Mouse (Mus musculus): ENCODE results near the gene Tlk2. TPM values are rescaled to one million over a fixed set of nuclear protein-coding genes. Genes with fewer than 3 reads are reported as not detected.
"Not testable (repeated sequence)": the region's sequence is repeated elsewhere in the genome, so short reads cannot be mapped to it uniquely, and the experiment has no call there.

Gene Tlk2
- 10 to 100 TPM; 45.8 to 46.2 TPM for total RNA-seq (2021)
- long read RNA-seq, transcript Tlk2-204 (22 exons, 3,699 nt): major isoform, 30 of 39 reads
- long read RNA-seq, partial matches to known transcripts: 1 of 39 reads
- long read RNA-seq, other reads (novel, unspliced or antisense): 6 of 39 reads

DNA sequence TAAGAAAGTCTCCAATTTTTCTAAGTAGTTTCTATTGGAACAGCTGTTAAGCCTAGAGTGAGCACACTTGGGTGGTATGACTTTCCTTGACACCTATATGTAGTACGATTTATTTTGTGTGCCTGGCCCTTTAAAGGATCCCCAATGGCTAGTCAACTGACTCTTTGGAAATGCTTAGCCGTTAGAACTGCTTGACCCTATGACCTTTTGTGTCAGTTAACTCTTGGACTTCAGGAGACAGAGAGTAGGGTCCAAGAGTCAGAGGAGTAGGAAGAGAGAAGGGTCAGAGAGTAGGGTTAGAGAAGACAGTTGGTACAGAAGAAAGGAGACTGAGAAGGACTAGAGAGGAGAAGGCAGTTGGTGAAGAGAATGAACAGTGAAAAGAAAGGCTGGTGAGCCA lies at the start of gene Tlk2:
Gene Tlk2, plus strand, starts transcription at position 292 of the 400 bp plus-strand sequence.
- no peak for DNase-seq (ENCODE audit: low spot score in 2 of 2)

DNA sequence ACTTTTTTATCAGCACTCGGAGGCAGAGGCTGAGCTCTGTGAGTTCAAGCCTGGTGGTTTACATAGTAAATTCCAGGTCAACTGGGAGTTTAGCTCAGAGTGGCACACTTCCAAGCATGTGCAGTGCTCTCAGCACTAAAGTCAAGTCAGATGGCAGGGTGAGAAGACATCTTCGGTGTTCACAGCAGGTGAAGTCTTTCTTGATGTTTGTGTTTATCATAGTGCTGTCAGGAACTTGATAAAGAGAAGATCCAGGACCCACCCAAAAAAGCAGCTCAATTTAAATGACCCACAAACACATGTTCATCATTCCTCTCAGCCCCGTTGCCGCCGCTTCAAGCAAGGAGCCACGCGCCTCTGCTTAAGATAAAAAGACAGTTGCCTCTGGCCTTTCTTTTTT lies 42.9 kb upstream of the Tlk2 start:
- no peak for DNase-seq (ENCODE audit: low spot score in 2 of 2)

DNA sequence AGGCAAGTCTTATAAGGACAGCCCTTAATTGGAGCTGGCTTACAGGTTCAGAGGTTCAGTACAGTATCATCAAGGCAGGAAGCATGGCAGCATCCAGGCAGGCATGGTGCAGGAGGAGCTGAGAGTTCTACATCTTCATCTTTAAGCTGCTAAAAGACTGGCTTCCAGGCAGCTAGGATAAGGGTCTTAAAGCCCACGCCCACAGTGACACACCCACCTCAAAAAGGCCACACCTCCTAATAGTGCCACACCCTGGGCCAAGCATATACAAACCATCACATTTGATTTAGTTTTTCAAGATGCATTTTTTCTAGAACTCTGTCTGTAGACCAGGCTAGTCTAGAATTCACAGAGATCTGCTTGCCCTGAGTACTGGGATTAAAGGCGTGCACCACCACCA lies 41.4 kb upstream of the Tlk2 start:
- not testable (repeated sequence) for DNase-seq (ENCODE audit: low spot score in 2 of 2)

DNA sequence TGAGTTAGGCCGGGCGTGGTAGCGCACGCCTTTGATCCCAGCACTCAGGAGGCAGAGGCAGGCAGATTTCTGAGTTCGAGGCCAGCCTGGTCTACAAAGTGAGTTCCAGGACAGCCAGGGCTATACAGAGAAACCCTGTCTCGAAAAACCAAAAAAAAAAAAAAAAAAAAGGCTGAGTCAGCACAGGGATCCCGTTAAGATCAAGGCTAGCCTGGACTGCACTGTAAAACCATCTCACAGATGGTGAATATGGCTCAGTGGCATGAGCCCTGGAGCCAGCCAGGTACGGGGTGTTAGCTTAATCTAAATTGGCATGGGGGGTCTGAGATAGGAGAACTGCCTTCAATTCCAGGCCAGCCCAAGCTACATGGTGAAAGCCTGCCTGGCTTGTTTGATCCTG lies 38.1 kb upstream of the Tlk2 start:
- DNase-seq (ENCODE audit: low spot score in 2 of 2): not testable (repeated sequence)

DNA sequence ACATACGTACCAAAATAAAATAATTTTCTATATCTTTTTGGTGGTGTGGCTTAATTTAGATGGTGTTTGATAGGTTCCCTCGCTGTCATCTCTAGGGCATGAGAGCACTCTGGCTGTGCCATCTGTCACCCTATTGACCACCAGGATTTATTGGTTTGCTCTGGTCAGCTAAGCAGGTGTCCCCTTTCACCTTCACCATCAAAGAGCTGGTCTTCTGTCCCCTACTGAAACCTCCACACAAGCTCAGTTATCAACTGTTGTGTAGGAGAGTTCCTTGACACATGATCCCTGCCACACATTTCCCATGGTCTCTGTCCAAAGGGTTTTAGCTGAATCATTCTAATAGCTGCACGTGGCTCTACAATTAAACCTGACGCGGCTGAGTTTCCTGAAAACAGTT lies 37.5 kb upstream of the Tlk2 start:
- no peak for DNase-seq (ENCODE audit: low spot score in 2 of 2)

DNA sequence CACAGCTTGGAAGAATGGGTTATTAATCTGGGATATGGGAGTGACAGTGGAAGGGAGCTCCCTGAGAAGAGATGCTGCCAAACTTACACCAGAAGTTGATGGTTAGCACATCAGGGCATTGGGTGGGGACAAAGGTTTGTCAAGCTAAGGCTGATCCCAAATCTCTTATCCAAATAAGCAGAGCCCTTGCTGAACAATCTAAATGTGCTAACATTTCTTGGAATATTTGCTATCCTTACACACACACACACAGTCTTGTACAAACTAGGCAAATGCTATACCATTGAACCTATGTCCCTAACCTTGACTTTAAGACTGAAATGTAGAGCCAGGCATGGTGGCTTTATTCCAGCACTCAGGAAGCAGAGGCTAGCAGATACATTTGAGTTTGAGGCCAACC lies 35.0 kb upstream of the Tlk2 start:
- no peak for DNase-seq (ENCODE audit: low spot score in 2 of 2)

DNA sequence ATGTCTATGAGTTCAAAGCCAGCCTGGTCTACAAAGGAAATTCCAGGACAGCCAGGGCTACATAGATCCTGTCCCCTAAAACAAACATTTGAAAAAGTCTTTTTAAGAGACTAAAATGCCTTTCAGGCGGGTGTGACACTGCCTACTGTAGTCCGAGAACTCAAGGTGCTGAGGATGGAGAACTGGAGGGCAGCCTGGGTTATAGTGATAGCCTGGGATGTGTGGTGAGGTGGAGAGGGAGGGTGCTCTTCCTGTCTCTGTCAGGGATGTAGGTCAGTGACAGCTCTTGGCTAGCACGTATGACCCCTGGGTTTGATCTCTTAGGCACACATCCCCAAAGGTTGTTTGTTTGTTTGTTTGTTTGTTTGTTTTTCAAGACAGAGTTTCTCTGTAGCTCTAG lies 34.5 kb upstream of the Tlk2 start:
- DNase-seq (ENCODE audit: low spot score in 2 of 2): no peak

DNA sequence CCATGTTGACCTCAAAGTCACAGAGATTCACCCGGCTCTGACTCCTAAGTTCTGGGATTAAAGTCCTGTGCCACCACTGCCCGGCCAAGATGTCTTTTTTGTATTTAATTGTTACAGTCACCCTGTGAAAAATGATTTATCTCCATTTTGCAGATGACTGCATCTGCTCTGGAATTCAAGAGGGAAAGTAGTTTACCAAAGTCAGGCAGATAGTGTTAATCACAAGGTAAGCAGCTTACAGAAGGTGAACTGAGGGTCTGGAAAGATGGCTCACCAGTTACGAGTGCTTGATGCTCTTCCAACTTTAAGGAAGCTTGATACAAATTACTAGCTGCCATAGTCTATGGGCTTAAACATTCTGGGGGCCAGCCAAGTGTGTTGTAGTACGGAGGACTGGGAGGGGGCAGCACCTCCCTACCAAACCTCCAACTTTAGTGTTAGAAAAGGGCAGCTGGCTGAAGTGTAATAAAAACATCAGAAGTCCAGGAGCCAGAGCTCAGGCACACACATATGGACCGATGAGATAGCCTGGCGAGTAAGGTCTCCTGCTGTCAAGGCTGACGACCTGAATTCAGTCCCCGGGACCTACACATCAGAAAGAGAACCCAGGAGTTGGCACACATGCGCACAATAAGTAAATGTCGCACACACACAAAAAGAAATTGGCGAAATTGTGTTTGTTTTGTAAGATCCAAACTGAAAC lies 33.9 kb upstream of the Tlk2 start:
- no peak for DNase-seq (ENCODE audit: low spot score in 2 of 2)

DNA sequence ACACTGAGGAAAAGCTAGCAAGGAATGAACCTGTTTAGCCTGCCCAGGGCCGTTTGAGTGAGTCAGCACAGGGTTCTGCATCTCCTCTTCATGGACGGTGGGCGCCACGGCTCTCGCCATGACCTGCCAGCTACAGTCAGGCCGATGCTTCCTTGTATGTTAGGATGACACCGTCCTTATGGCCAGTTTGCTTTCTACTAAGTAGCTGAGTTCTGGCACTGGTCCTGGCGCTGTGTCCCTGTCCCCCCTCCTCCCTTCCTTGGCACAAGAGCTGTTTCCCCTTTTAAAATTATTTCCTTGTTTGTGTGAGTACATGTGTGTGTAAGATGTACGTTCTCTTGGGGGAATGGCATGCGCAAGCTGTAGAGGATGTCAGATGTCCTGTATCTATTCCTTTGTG lies 33.4 kb upstream of the Tlk2 start:
- DNase-seq (ENCODE audit: low spot score in 2 of 2): no peak

DNA sequence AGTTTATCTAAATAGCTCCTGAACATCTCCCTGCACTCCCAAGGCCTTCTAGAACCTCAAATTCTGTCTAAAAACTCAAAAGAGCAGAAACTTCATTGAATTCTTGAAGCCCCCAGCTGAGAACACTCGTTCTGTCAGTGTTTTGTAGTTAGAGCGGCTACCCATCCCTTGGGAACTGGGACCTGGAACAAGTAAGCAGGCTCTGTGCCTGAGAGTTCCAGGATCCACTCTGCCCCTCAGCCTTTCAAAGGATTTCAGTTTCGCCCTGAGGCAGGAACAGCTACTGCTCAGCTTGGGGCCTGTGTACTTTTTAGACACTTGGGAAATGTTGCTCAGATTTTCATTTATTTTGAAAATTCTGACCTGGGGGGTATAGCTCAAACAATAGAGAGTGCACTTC lies 32.0 kb upstream of the Tlk2 start, which contains the start of gene Gm10842:
Gene Gm10842, plus strand, starts transcription at position 301 of the 400 bp plus-strand sequence.
- DNase-seq (ENCODE audit: low spot score in 2 of 2): no peak

DNA sequence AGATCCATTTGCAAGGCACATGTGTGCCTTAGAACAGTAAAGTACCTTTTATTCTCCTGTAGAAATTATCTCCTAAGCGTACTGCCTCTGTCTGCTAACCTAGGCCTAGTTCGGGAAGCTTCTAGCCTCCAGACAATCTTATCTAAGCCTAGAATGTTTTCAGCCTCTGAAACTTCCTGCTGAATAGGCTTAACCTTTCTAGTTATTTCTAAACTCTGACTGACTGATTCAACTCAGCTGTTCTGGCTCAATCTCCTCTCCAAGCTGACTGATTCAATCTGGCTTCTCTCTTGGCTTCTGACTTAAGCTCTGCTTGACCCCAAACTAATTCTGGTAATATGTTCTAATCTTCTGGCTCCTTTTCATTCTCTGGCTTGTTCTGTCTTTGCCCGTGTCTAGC lies 29.3 kb upstream of the Tlk2 start:
- no peak for DNase-seq (ENCODE audit: low spot score in 2 of 2)

DNA sequence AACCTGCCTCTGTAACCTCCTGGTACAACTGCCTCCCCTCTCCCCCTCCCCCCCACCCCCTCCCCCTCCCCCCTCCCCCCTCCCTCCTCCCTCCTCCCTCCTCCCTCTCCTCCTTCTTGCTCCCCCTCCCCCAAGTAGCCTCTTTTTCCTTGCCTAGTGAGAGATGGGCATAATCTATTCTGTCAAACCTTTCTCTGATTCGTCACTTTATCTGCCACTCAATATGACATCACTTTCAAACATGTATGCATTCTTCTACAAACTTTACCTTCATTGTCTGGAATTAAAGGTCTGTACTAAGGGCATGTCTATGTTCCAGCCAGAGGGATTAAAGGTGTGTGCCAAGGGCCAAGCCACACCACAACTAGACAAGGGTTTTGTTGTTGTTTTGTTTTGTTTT lies 28.8 kb upstream of the Tlk2 start:
- no peak for DNase-seq (ENCODE audit: low spot score in 2 of 2)

DNA sequence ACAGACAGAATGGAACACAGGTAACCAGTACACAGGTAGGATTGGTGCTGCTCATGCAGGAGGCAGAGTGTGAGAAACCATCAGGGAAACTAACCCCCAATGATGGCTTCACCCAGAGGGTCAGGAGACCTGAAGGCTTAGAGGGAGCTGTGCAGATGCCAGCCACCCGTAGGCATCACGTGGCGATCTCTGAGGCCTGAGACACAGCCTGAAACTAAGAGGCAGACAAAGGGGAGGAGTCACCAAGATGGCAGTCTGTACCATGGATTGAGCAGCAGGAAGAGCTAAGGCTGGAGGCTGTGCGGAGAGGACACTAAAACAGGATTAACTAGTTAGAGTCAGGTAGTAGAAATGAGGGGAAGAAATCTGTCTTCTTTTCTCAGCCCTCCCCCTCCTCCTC lies 27.9 kb upstream of the Tlk2 start:
- no peak for DNase-seq (ENCODE audit: low spot score in 2 of 2)

DNA sequence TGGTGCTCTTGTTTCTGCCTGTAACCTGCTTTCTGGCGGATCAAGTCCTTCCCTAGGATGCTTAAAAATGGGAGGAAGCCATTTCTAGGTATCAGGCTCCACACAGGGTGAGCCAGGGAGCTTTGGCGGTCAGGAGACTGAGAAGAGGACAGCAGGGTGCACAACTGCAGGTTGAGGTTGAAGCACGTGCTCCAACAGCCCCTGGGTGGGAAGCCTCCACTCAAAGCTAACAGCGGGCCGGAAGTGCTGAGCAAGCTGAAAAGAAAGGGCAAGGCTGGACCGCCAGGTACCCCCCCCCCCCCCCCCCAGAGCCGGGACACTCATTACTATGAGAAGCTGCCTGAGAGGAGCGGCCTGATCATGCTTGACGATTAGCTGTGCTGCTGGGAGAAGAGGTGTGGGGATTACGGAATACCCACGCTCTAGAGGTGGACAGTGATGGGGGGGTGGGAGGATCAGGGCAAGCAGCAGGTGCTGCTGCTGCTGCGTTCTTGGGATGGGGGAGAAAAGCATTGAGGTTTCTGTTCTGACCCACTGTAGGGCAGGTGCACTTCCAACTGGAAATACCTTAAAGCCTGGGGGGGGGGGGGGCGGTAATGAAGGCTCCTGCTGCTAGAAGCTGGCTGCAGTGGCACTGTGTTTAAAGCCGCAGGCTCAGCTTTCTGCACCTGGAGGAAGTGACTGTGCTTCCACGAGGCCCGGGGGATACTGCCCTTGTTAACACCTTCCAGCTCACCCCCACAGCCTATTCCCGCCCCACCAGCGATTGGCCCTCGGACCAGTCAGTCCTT lies 27.2 kb upstream of the Tlk2 start:
- no peak for DNase-seq (ENCODE audit: low spot score in 2 of 2)

DNA sequence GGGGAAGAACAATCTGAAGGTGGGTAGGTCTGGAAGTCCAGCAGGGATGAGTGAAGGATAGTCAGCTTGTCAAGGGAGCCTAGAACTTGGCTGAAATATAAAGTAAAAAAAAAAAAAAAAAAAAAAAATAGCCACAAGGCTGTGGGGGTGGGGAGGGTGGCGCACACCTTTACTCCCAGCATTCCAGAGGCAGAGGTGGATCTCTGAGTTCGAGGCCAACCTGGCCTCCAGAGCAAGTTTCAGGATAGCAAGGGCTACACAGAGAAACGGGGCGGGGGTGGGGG lies 26.6 kb upstream of the Tlk2 start:
- no peak for DNase-seq (ENCODE audit: low spot score in 2 of 2)

DNA sequence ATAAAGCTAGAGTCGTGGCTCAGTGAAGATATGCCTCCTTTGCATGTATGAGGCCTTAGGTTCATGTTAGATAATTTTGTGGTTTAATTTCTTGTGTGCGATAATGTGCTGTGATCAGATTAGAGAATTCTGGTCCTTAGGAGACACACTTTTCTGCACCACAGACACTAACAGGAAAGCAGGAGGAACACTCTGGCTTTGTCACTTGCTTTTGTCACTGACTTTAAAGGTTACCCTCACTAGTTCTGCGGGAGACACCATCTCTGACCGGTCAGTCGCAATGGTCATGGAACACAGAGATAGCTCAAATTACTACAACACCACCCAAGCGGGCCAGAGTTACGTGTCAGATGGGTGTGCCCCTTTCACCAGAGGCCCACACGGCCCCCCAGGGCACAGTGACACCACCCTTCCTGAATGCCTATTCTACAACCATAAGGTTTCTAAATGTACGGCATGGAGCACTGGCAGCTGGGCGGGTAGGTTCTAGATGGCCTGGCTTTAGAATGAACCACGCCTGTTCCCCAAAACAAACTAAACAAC lies 26.2 kb upstream of the Tlk2 start:
- DNase-seq (ENCODE audit: low spot score in 2 of 2): no peak

DNA sequence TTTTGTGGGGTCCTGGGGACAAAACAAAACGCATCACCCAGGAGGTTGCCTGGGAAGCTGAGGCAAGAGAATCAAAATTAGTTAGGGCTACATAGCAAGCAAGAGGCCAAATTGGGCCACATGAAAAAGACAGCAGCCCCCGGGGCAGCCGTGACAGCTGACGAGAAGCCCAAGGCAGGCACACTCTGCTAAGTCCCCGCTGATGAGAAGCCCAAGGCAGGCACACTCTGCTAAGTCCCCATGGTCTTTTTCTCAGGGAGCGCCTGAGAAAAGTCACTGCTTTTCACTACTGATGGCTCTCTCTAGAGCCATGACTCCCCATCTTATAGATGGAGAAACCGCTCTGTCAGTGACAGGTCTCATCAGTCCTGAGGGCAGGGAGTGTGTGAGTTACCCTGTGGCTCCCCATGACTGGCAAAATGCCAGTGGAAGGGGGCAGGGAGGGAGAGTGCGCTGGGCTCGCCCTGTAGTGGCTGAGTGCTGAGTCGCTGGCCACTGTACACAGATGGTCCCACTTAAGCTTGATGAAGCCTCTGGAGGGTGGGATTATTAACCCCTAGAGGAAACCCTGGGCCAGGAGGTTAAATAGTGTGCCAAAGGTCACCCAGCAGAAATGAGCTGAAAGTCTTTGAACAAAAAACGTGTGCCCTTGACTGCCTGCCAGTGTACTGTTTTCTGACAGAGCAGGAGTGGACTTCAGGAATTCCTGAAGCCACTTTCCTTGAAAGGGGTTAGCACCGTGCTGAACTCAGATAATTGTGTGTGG lies 25.4 kb upstream of the Tlk2 start:
- no peak for DNase-seq (ENCODE audit: low spot score in 2 of 2)

DNA sequence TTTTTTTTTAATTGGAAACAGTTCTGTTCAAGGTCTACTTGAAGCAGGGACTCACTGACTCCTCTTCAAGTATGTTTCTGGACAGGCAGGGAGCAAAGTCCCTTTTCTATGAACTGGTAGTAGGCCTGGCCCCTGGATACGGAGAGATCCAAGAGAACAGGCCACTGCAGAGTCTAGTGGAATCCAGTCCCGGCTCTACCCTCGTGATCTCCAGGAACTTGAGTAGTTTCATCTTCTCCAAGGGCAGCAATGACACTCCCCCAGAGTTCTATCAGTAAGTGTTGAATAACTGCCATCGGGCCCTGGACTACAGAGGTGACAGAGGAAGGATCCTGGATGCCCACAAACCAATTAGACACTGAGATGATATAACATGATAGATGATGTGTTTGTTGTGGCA lies 22.7 kb upstream of the Tlk2 start:
- no peak for DNase-seq (ENCODE audit: low spot score in 2 of 2)

DNA sequence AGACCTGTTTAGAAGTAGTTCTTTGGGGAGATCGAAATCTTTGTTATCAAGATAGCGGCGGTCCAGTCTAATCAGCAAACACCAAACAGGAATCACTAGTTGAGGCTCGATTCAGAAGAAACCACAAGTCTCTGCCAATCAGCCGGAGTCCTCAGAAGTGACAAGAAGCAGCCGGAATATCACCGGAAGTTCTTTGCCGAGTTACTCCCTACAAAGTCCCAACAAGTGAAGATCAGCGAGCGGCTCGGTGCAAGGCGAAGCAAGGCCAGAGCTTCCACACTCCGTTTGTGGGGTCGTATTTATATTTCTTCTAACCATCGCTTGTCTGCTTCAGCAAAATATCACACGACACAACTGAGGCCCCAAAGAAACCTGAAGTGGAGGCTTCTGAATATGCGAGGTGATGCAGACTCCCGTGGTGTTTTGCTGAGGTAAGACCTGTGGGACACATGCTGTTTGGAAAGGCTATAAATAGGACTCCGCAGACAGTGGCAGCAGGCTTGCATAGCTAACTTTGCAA lies 21.8 kb upstream of the Tlk2 start:
- DNase-seq (ENCODE audit: low spot score in 2 of 2): no peak

DNA sequence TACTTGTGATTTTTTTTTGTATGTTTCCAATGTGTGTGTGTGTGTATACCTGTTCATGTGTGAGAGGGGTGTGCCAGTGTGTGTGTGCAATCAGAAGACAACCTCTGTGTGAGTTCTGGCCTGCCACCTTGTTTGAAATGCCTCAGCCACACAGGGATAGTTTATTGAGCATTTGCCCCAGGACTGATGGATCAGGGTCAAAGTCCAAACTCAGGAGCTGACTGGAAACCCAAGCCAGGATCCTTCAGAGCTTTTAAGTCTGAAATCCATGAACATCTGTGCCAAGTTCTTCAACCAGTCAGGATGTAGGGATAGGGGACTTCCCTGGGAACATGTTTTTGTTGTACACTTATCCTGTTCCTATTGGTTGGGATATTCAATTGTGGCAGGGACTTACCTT lies 20.6 kb upstream of the Tlk2 start:
- no peak for DNase-seq (ENCODE audit: low spot score in 2 of 2)

DNA sequence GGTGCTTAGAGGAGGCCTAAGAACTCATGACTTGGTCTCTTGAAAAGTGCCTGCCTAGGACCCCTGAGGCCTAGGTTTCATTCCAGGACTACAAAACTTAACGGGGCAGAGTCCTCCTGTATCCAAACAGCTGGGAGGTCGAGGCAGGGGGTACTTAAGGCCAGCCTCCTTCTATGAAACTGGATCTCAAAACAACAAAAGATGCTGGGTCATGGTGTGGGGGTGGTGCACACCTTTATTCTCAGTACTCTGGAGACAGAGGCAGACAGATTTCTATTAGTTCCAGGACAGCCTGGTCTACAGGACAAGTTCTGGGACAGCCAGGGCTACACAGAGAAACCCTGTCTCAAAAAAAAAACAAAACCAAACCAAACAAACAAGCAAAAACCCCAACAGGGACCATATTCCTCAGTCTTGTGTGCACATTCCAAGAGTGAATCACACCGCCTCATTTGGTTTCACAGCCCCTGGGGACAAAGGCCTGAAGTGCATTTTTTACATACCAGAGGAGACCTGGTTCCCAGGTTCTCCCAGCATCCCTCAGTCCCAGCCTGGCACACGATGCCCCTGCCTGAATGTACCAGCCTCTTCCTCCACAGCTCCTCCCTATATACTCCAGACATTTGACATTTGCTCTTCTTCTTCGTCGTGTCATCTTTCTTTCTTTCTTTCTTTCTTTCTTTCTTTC lies 18.8 kb upstream of the Tlk2 start:
- DNase-seq (ENCODE audit: low spot score in 2 of 2): no peak

Data from layer of hippocampus, adult 18-20 months (tissue).